Mouse (Mus musculus): ENCODE measurements around the gene P3h4.
"Not testable (repeated sequence)": the region's sequence is repeated elsewhere in the genome, so short reads cannot be mapped to it uniquely, and the experiment has no call there.

P3h4 gene

GRCm38 (mm10) chr11:100391081-100391883 is 23.4 kb downstream of the P3h4 start:
- DNase-seq: no peak

- DNase-seq: no peak
Measured at GRCm38 (mm10) chr11:100389931-100390445, 24.6 kb downstream of the P3h4 start.

- DNase-seq: no peak
Measured at GRCm38 (mm10) chr11:100388588-100388987, 26.0 kb downstream of the P3h4 start.

- no peak for DNase-seq
Measured at GRCm38 (mm10) chr11:100387589-100388375, 26.9 kb downstream of the P3h4 start.

- DNase-seq: no peak
Measured at GRCm38 (mm10) chr11:100387111-100387510, 27.5 kb downstream of the P3h4 start.

- no peak for DNase-seq
Measured at GRCm38 (mm10) chr11:100386586-100386985, 28.1 kb downstream of the P3h4 start.

- no peak for DNase-seq
Measured at GRCm38 (mm10) chr11:100385016-100385415, 29.6 kb downstream of the P3h4 start.

- DNase-seq: no peak
Measured at GRCm38 (mm10) chr11:100382682-100383081, 32.0 kb downstream of the P3h4 start.

GRCm38 (mm10) chr11:100379311-100379710 is 35.3 kb downstream of the P3h4 start:
- DNase-seq: no peak

GRCm38 (mm10) chr11:100378446-100378845 is 36.2 kb downstream of the P3h4 start:
- DNase-seq: no peak

GRCm38 (mm10) chr11:100377989-100378388 is 36.6 kb downstream of the P3h4 start:
- DNase-seq: no peak

- no peak for DNase-seq
Measured at GRCm38 (mm10) chr11:100376746-100377389, 37.8 kb downstream of the P3h4 start.

- DNase-seq: no peak
Measured at GRCm38 (mm10) chr11:100376005-100376404, 38.6 kb downstream of the P3h4 start.

- no peak for DNase-seq
Measured at GRCm38 (mm10) chr11:100375127-100375526, 39.5 kb downstream of the P3h4 start.

GRCm38 (mm10) chr11:100371981-100372558 is 42.6 kb downstream of the P3h4 start:
- no peak for DNase-seq

GRCm38 (mm10) chr11:100369822-100370221 is 44.8 kb downstream of the P3h4 start:
- no peak for DNase-seq

- no peak for DNase-seq
Measured at GRCm38 (mm10) chr11:100369145-100369544, 45.5 kb downstream of the P3h4 start.

GRCm38 (mm10) chr11:100362979-100363562 is 51.6 kb downstream of the P3h4 start:
- DNase-seq: peak; percentile 58

GRCm38 (mm10) chr11:100362209-100362978 is 52.2 kb downstream of the P3h4 start:
- DNase-seq: peak; percentile 77

- not testable (repeated sequence) for DNase-seq
Measured at GRCm38 (mm10) chr11:100361059-100361458, 53.6 kb downstream of the P3h4 start.

GRCm38 (mm10) chr11:100360175-100360574 is 54.5 kb downstream of the P3h4 start:
- DNase-seq: no peak

All from right cerebral cortex, postnatal 4 days (tissue).